Mouse (Mus musculus) thymus, adult 2 months (tissue): ENCODE data around the gene Spata31d1c.

Source experiments
- CTCF ChIP-seq: fragments of 200-500 bp; IDR thresholded peaks from 2 replicates; pipeline ENCODE4 v1.5.1; 2012; ENCODE audit warnings: mild to moderate bottlenecking, control low read depth, low read length, moderate library complexity, borderline replicate concordance; ENCODE audit not compliant: control insufficient read depth, poor library complexity, insufficient read depth; ENCODE audit errors: extremely low read depth
- POLR2A ChIP-seq: fragments of 200-500 bp; IDR thresholded peaks from 2 replicates; pipeline ENCODE4 v1.6.1; 2012; ENCODE audit warnings: mild to moderate bottlenecking, low read length, control low read depth, moderate library complexity; ENCODE audit not compliant: control insufficient read depth, poor library complexity, insufficient read depth; ENCODE audit errors: extremely low read depth

- TF ChIP-seq POLR2A (no peak), CTCF (no peak)
Observed at GRCm38 (mm10) chr13:65006760-65007159, 26.1 kb upstream of the Spata31d1c start.
